Mouse (Mus musculus): ENCODE data around the gene Tmc8.

The Tmc8 gene

DNA sequence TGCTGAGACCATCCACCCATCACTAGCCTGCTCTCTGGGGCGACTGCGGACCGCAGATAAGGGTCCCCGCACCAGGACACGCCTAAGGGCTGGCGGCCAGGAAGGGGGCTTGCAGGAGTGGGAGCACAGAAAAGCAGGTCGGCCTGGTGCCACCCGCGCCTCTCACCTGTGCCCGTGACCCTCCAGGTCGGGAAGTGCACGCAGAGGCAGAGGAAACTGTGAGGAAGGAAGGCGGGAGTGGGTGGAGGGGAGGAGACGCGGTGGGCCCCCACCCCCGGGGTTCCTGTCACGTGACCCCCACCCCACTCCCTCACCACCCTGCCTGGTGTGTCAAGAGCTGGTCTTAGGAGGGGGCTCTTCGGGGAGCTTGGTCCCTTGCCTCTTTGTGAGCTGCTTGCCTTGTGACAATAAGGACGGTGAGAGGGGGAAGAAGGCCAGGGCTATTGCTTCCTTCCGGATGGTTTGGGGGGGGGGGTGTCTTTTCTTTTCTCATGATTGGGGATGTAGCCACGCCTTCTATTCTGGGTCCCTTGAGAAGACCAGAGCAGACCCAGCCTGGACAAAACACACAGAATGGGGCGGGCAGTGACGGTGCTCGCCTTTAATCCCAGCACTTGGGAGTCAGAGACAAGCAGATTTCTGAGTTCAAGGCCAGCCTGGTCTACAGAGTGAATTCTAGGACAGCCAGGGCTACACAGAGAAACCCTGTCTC is at the start of gene Tmc8, which contains the start of gene Tmc6:
Tmc8 (plus strand) TSS at position 84 of the 712 bp plus-strand sequence.
Tmc6 (minus strand) TSS at position 206 of the 712 bp plus-strand sequence.
- peak; percentile 77 for DNase-seq

DNA sequence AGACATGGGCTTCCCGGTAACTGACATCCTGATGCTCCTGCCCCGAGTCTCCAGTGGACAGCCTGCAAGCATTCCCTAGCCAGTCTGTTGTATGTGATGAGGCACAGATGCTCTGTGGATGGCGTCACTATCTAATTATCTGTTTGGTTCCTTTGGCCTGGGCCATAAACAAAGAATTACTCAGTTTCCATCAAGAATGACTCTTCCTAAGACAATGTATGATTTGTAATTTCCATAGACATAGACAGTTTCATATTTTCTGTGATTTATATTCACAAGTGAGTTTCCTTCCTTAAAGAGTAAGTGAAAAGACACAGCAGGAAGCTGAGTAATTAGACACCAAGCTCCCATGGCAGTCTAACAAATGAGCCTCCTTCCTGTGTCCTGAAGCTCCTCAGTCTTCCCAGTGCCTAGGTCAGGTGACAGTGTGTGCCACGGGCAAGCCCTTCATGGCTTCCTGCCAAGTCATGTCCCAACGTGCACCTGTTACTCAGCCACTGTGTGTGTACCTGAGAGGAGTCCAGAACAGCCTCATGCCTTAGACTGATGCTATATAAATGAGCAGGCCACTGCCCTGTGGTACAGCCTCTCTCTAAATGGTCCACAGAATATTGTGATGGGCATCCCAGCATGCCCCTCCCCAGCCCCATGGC is 45.7 kb upstream of the Tmc8 start:
- DNase-seq = peak; percentile 28

DNA sequence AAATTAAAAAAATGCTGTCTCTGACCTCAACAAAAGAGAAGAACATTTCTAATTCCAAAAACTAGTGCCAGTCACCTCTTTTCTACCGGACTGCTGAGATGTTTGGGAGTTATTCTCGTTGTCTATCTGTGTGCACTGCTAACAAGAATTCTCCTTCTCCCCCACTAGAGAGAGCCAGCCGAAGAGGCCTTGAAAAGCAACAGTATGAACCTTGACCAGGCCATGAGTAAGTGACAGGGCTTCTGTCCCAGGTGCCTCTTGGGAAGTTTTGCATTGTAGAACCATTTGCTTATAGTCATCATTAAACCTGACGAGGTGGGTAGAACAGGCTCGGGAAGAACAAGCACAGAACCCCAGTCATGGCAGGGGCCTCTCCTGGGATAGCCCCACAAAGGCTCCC is 43.8 kb upstream of the Tmc8 start:
- DNase-seq = no peak

DNA sequence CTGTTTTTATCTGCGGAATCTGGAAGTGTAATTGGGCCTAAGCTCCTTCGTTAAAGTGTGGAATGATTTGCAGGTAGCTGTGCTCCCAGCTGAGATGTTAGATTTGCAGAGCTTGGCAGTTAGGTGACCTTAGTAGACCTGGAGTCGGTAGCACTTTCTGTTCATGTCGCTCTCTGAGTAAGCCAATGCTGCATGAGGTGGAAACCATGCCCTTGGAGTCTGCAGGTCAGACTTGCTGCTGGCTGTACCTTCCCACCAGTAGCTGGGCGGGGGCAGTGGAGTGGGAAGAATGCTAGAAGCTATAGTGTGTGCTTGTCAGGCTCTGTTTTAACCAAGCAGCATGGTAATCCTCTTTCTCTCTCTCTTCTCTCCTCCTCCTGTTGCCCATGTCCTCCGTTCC is 40.7 kb upstream of the Tmc8 start:
- DNase-seq = no peak

DNA sequence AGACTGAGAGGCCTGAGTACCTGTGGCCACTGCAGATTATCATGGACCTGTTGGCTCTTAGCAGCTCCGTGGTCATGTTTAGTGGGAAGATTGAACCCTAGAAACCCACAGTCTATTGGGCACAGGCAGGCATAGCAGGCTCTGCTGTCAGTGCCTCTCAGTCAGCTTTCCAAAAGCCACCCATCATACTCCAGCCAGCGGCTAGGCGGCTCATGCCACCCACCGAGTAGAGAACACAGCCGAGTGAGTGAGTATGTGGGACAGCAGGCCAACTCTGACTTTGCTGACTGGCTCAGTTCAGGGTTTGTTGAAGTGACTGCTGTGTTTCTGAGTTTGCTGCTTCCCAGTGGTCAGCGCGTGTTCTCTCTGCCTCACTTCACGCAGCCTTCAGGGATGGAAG is 39.6 kb upstream of the Tmc8 start:
- DNase-seq = no peak

DNA sequence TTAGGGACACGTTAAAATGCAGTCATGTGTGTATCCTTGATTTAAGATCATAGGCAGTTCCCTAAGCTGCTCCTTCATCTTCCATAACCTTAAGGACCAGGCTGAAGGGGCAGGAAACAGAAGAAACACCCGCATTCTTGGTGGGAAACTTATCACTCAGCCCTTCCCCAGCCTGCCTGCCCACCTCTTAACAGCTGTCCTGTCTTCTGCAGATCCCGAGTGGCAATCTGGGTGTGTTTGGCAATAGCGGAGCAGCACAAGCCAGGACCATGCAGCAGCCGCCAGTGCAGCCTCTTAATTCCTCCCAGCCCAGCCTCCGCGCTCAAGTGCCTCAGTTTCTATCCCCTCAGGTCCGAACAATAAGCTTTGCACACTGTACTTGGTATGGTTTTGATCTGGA is 39.2 kb upstream of the Tmc8 start:
- no peak for DNase-seq

DNA sequence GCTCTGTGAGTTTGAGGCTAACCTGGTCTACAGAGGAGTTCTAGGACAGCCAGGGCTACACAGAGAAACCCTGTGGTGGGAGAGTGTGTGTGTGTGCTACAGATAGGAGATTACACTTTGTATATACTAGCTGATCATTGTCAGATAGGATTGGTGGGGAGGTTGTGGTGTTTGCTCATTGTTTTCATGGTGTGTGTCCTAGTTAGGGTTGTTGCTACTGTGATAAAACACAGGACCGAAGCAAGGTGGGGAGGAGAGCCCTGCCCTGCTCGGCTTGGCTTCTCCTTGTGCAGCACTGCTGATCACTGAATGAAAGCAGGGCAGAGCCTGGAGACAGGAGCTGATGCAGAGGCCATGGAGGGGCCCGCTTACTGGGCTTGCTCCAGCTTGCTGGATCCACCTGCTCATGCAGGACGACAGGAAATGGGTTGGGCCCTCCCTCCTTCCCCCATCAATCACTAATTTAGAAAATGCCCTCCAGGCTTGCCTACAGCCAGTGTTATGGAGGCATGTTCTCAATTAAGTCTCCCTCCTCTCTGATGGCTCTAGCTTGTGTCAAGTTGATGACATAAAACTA is 38.3 kb upstream of the Tmc8 start:
- DNase-seq = no peak

DNA sequence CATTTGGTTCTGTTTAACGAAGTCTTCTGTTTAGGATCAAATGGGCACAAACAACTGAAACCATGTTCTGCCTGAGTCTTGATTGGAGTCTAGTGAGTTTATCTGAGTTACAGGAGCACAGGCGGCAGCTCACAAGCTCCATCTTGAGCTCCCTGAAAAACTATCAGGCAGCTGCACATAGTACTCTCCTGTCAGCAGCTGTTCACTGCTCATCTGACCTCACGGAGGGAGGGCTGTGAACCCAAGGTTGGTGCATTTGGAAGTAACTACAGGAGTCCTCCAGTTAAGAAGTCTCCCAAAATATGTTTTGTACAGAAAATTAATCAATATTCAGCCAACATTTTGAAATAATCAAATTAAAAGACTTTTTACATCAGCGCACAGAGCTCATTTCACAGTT is 33.2 kb upstream of the Tmc8 start:
- no peak for DNase-seq

DNA sequence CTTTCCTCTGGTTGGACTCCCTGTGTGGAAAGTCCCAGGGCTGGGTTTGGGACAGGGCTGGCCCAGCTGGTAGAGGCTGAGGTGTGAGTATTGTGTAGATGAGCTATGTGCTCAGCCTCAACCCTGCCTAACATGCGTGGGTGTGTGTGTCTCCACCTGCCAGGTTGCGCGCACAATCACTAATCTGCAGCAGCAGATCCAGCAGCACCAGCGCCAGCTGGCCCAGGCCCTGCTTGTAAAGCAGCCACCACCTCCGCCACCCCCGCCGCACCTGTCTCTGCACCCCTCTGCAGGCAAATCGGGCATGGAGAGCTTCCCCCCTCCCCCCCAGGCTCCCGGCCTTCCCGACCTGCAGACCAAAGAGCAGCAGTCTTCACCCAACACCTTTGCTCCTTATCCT is 32.5 kb upstream of the Tmc8 start:
- no peak for DNase-seq

DNA sequence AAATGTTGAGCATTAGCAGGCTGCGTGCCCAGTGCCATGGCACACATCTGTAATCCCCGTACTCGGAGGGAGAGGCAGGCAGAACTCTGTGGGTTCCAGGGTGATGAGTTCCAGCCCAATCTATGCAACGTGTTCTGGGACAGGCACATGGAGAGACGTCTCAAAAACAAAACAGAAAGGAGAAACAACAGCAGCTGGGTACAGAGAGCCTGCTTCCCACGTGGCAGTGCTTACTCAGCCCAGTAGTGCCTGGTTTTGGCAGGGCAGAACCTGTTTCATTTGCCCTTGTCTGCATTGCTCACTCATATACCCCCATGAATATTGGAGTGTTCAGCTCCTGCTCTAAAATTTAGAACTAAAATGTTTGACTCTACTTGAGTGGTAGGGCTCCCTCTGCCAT is 30.3 kb upstream of the Tmc8 start:
- no peak for DNase-seq

DNA sequence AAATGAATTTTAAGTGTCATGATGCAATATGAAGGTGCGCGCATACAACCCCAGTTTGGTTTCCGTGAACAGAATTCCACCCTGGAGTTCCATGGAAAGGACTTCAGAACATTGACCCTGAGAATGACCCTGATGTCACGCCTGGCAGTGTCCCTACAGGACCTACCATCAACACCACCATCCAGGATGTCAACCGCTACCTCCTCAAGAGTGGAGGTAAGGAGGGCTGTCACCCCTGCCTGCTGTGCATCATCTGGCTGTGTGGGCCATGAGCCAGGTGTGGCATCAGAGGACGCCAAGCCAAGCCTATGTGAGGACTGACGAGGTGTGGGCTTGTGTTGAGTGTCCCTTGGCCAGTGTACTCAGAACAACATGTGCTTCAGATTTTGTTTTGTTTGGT is 26.0 kb upstream of the Tmc8 start:
- DNase-seq = no peak

DNA sequence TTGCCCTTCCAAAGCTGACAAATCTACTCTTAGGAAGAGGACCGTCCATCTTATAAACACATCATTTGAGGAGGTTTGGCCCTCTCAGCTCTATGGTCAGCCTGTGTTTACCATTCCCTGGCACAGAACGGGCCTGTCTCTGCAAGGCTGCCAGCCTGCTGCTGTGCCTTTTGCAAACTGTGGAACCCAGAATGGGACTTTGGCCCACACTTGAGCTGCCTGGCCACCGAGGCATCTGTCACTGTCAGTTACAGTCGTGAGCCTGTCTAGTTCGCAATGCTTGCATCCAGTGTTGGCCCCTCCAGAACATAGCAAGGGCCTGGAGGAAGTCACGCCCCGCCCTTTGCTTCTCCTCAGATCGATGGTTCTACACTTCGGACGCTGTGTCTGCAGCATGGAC is 22.6 kb upstream of the Tmc8 start:
- DNase-seq = no peak

DNA sequence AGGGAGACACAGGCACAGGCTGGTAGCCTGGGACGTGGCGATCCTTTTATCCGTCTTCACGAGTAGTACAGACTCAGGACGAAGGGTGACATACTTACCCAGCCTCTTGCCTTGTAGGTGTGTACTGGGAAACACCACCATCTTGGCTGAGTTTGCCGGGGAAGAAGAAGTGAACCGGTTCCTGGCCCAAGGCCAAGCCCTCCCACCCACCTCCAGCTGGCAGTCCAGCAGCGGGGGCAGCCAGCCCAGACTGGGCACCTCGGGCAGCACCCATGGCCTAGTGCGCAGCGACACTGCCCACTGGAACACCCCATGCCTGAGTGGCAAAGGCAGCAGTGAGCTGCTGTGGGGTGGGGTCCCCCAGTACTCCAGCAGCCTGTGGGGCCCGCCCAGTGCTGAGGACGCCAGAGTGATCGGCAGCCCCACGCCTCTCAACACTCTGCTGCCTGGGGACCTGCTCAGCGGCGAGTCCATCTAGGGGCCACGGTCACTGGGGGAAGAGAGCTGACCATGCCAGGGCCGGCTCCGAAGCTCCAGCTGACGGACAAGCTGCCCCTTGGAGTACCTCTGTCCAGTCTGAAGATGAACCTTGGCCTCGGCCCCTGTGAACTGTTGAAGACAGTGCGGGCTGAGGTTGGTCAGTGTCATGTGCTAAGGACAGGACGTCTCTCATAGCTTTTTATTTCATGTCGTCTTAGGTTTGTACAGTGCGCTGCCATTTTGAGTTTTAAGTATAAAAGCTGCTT is 21.3 kb upstream of the Tmc8 start:
- DNase-seq = no peak

DNA sequence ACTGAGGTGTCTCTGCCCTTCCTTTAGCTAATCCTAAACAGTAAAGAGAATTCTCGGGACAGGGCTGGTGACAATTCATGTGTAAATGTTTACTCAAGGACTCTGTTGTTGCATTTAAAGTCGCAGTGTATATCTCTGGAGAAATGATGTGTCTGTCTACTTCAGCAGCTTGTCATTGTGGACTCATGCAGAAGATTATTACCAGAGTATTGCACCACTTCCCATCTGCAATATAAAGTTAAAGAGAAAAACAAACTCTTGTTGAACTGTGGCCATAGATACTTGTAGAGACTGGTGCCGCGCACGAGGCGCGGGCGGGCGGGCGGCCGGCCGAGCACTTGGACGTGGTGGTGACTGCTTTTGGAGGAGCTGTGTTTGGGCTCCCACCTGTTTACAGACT is 20.1 kb upstream of the Tmc8 start:
- DNase-seq = no peak

DNA sequence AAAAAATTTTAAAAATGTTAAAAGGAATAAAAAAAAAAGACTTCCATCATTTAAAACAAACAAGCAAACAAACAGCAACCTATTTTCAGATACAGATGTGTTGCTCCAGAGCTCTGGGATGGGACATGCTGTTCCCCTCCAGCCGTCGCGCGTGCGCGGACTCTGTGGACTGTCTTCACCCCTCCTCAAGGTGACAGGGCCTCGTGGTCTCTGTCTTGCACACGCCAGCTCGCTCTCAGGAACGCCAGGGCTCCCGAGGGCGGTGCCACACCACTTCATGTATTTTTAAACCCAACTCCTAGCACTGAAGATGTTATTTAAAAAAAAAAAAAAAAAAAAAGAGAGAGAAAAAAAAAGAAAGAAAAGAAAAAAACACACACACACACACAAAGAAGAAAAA is 19.6 kb upstream of the Tmc8 start:
- DNase-seq = no peak

DNA sequence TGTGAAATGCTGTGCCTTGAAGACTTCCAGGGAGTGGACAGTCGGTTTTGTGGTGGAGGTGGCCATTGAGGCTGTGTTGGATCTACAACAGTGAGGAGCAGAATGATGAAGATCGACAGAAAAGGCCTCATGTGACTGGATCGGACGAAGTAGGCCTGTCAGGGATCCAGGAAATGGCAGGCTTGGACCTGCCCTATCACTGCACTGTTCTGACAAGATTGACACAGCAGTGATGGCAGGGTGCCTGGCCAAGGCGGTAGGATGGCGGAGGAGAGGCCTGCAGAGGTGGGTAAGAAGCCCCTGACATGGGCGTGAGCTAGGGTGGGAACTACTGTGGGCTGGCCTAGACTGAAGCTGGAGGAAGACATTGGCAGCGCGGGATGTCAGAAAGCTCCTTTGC is 17.6 kb upstream of the Tmc8 start:
- no peak for DNase-seq

DNA sequence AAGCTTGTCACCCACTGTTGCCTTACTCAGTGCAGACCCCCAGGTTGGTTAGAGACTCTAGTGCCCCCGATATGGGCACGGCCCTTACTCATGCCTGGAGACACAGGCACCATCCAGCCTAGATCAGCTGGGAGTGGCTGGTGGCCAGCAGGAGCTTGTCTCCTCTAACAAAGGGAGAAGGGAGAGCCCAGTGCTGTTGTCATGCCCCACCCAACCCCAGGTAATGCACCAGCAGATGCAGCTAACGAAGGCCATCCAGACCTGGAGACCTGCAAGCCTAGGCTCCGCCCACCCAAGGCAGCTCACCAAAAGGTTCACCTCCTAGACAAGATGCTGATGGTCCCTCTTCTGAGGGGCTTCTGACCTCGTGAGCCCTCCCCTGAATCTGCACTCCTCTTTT is 16.5 kb upstream of the Tmc8 start:
- DNase-seq = no peak

DNA sequence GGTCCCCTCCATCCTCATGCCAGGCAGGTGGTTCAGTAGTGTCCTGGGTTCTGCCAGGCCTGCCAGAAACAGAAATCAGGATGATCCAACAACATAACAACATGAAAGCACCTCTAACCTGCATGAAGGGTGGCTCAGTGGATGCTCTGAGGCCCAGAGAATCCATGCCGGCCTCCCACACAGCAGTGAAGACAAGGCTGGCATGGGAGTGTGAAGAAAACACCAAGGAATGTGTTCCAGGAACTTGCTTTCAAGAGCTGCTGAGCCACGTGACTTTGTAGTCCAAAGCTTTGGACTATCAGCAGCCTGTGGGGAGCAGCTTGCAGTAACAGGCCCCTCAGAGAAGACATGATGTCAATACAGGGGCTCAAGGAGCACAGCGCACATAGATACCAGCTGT is 15.6 kb upstream of the Tmc8 start:
- DNase-seq = no peak

DNA sequence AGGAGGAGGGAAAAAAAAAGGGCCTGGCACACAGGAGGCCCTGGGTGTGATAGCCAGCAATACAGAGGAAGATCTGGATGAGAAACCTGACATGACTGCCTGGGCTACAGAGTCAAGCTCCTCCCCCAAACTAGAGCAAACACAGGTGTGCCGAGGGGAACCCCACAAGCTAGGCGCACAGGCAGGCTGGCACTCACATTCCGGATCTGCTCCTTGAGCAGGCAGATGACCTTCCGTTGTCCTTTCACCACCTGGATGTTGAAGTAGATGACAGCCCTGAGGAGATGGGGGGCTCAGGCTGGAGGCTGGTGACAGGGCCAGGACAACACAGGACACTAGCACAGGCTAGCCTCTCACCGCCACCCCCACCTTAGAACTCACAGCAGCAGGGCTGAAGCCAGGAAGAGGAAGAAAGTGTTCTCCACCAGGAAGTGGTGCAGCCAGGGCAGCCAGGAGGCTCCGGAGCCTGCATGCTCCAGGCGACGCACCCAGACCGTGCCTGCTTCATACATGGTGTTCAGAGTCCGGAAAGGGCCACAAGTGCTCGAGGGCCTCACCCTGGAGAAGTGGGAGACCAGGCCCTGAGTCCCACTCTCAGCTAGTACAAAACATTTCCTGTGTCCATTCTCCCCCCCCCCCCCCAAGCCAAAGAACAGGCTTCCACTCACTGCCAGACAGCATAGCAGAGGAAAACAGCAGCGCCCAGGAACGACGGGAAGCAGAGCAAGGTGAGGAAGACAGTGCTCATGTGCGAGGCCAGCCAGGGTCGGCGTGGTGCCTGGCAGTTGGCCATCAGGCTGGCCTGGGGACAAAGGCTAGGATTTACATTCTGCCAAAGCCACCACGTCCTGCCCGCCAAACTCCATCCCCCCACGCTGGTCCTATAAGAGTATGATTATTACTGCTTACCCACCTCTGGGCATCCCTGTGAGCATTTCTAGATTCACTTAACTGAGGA is 12.9 kb upstream of the Tmc8 start:
- no peak for DNase-seq

DNA sequence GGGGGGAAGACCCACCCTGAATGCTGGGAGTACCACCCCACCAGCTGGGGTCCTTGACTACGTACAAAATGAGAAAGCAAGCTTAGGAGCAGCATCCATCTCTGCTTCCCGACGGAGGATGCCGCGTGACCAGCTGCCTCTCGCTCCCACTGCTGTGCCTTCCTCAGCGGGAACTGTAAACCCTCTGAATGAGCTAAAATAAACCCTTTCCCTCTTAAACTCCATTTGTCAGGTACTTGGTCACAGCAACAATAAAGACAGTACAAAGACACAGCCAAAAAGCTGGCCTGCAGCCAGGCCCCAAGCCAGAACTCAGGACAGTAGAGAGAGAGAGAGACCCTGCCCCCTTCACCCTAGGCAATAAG is 12.2 kb upstream of the Tmc8 start:
- DNase-seq = no peak

DNA sequence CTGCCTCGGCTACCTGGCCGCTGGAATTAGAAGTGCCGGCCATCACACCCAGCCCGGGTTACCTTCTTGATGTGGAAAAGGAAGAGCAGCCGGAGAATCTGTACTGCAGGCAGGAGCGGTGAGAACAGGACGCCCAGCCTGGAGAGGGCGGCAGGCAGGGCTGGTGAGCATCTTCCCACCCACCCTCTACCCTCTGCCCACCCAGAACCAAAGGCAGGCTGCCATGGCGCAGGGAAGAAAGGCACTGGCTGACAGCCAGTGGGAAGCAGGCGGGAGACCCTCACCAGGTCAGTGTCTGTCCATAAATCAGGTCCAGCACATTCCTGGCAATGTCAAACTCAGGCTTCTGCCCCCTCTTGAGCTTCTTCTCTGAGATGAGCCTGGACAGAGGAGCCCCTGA is 11.5 kb upstream of the Tmc8 start:
- no peak for DNase-seq

DNA sequence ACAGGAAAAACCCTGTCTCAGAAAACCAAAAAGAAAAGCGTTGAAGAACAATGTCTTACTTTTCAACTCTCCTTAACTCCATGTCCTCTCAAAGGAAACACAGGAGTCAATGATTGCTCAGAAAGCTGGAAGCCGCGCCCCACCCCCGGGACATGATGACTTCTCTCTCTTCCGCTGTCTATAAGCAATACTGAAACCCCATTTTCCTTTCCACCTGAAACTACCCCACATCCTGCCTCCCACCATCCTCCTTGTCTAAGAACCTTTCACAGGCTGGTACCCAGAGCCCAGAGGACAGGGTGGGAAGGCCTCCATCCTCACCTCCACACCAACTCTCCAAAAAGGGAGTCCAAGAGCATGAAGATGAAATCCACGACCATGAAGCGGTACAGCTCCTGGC is 9.5 kb upstream of the Tmc8 start:
- no peak for DNase-seq

DNA sequence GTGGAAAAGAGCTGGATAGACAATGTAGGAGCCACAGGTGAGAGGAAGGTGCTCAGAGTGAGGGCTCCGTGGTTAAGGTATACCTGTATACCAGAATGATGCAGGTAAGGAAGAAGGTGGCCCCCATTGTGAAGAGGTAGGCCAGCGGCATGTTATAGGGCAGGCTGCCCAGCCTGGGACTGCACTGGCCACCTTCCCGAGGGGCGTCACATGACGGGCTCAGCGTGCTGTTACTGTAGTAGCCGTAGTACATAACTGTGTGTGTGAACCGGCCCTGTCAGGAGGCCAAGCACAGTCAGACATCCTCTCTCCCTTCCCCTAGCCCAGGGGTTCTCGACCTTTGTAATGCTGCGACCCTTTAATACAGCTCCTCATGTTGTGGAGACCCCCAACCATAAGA is 7.0 kb upstream of the Tmc8 start:
- no peak for DNase-seq
